Mouse (Mus musculus) left cerebral cortex, postnatal 4 days (tissue): ENCODE results near the gene Kazn. TPM values are rescaled to one million over a fixed set of nuclear protein-coding genes. Genes with fewer than 3 reads are reported as not detected.

Experiments used
- DNase-seq: peaks from one replicate; pipeline ENCODE4 v3.0.0-alpha.2; 2022
- intact Hi-C: fragments of 180-260 bp; cut with DNase I; formaldehyde crosslinking; loops from one replicate; pipeline ENCODE4 v1.15.1; 2025
- total RNA-seq, 2 experiments: library from RNA; stranded (reverse); gene quantifications; 2 replicates each; pipeline ENCODE4 v1.2.3; 2021

Gene Kazn
- 10 to 100 TPM; 68.9 to 70.4 TPM for total RNA-seq

DNA sequence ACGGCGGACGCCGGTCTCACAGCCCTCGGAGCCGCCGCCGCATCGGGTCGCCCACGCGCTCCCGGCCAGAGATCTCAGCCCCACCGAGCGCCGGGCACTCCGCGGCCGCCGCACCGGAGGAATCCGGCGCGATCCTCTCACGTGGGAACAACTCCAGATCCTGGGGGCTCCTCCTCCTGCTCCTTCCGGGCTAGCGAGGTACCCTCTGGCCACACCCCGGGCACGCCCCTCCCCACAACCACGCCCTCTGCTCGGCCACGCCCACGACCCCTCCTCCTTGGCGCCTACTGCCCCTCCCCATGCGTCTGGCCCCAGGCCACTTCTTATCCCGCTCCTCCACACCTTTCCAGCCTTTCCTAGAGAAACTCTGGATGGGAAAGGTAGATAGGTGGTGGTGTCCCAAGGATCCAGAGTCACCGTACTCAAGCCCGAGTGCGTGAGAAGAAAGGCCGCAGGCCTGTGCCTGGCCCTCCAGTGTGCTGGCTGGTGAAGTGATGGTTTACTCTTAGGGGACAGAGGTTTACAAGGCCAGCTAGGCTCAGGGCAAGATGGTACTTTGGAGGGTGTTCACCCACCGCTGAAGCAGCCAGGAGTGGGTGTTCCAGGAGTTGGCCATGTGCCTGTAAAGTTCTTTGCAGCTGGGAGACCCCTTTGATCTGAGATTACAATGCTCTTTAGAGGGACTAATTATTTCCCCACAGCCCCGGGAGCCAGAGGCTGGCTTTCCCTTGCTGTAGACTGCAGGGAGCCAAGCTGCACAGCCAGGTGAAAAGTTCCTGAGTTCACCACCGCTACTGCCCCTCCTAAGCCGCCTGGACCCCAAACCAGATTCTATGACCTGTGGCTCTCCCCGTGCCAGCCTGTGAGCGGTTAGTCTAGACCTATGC lies at the start of gene Kazn:
Gene Kazn (minus strand): TSS at position 162 of the 887 bp plus-strand sequence.
- DNase-seq = peak; percentile 85
- intact Hi-C loops = no loop called here

DNA sequence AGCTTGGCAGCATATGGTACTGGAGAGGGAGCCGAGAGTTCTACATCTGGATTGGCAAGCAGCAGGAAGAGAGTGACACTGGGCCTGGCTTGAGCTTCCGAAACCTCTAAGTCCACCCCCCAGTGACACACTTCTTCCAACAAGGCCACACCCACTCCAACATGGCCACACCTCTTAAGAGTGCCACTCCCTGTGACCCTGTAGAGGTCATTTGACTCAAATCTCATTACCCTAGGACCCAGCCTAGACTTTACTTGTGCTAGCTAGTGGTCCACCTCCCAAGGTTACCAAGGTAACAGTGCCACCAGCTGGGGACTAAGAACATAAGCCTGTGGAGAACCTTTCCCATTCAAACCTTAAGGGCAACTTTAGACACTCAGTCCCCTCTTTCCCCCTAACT lies 46.3 kb upstream of the Kazn start:
- intact Hi-C loops = no loop called here
- DNase-seq = no peak

DNA sequence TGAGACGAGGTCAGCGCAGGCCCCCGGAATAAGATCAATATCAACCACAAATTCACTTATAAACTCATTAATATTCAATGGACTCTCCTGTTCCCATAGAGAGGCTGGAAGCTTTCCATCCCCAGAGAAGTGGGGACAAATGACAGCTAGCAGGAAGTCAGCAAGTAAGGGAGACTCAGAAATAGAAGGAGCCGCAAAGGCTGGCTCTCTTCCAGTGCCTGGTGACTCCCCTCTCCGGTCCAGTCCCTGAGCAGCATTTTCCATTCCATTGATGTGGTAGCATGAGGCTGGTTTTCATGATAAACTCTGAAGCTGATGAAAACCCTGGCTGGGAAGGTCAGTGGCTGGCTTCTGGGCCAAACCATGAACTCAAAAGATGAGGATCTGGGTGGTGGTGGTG lies 44.7 kb upstream of the Kazn start:
- intact Hi-C loops = no loop called here
- DNase-seq = peak; percentile 36

DNA sequence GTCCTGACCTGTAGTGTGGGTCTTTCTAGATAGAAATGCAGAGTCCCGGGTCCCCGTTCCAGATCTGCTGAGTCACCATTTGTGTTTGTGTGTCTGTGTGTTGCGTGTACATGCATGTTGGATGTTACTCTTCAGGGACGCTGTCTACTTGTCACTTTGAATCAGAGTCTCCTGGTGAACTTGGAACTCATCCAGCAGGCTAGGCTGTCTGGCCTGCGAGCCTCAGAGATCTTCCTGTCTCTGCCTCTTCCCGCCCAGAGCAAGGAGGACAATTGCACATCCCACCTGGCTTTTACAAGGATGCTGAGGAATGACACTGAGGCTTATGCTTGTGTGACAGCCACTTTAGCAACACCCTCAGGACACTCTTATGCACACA lies 39.0 kb upstream of the Kazn start:
- no peak for DNase-seq
- intact Hi-C loops = no loop called here

GRCm38 (mm10) chr4:142277481-142278196 lies 38.4 kb upstream of the Kazn start:
- intact Hi-C loops = no loop called here
- DNase-seq = peak; percentile 74

GRCm38 (mm10) chr4:142275242-142275641 lies 36.0 kb upstream of the Kazn start:
- DNase-seq = no peak
- intact Hi-C loops = no loop called here

DNA sequence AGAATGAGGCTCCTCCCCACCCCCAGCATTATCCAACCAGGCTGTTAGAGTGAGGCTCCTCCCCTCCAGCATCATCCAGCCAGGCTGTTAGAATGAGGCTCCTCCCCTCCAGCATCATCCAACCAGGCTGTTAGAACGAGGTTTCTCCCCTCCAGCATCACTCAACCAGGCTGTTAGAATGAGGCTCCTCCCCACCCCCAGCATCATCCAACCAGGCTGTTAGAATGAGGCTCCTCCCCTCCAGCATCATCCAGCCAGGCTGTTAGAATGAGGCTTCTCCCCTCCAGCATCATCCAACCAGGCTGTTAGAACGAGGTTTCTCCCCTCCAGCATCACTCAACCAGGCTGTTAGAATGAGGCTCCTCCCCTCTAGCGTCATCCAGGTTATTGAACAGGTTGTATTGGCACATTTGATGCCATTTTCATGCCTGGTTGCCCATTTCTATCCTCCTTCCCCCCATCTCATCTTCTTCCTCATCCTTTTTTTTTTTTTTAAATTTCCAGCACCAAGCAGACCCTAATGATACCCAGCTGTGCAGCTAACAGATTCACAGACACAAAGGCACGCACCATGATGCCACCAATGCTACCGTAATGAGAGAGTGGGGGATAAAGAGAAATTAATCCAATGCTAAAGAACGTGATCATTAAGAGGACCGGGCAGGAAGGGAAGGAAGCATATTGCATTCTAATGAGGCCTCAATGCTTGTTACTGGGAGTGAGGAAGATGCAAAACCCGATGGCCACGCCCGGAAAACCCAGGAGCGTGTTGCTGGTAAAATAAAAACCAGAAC lies 35.4 kb upstream of the Kazn start:
- intact Hi-C loops = no loop called here
- no peak for DNase-seq

GRCm38 (mm10) chr4:142271506-142271905 lies 32.3 kb upstream of the Kazn start:
- DNase-seq = no peak
- intact Hi-C loops = no loop called here

DNA sequence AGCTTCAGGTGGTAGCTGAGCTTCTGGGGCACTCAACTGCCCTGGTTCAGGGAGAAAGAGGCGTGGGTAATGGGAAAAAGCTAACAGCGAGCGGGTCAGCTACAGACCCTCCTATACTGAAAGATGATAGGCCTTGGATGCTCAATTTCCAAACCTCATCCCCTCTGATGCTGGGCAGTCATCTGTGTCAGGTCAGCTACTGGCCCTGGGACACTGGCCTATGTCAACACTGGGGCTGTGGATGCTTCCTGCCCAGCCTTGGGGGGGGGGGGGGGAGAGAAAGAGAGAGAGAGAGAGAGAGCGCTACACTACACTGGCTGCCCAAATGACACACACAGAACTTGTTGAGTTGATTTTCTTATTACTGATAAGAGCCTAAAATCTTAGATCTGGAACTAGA lies 28.6 kb upstream of the Kazn start:
- intact Hi-C loops = no loop called here
- DNase-seq = no peak

DNA sequence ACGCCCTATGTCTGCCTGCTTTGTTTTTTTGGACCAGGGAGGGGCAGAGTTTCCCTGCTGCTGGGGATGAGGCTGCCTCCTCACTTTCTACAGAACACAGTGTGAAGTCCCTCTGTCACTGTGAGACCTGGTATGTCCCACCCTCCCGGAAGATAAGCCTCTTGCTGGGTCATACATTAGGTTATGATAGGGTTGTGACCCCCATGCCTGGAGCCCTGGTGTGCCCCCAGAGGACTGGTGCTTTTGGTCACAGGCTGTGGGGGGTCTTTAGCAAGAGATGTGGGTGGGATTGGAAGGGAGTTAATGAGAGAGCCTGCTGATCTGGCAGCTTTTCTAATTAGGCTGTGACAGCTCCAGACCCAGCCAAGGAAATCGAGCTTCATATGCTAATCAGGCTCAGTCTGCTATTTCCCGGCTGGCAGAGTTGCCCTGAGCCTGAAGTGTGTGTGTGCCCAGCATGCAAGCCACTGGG lies 28.2 kb upstream of the Kazn start:
- peak; percentile 65 for DNase-seq

GRCm38 (mm10) chr4:142264335-142264734 lies 25.1 kb upstream of the Kazn start:
- no peak for DNase-seq
- intact Hi-C loops = no loop called here

More for the DNA sequence above, 28.2 kb upstream of the Kazn start:
- intact Hi-C loops = no loop called here

DNA sequence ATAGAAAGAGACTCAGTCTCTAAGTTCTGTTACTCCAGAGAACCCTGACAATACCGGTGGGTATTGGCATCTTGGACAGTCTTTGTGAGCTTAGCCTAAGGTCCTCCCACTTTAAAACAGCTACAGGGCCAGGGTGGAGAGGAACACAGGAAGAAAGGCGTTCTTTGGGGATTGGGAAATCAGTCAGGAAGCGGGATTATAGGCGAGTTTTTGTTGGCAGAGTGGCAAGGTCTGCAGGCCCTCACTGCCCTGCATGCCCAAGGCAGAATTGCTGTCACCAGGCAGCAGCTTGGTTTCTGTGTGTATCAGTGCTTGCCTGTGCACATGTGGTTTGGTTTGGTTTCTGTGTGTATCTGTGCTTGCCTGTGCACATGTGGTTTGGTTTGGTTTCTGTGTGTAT lies 22.5 kb upstream of the Kazn start:
- DNase-seq = no peak
- intact Hi-C loops = no loop called here

- DNase-seq = no peak
- intact Hi-C loops = loop anchor here (10.0 kb wide), 1 partner anchor 766 kb away; no protein-coding TSS in a partner anchor
Observed at GRCm38 (mm10) chr4:142258730-142259129, 19.5 kb upstream of the Kazn start.

DNA sequence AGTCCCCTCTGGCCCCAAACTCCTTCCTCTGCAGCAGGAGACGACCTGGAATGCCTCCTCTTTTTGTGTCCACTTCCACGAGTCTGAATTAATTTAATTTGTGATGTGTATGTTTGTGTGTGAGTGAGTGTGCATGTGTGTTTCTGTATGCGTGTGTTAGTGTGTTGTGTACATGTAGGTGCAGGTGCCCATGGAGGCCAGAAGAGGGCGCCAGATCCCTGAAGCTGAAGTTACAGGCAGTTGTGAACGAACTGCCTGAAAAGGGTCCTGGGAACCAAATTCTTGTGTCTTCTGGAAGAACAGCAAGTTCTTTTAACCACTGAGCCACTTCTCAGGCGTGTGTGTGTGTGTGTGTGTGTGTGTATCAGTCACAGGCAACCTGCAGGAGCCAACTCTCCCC lies 14.9 kb upstream of the Kazn start:
- intact Hi-C loops = loop anchor here (10.0 kb wide), 1 partner anchor 771 kb away; no protein-coding TSS in a partner anchor

GRCm38 (mm10) chr4:142251471-142252354 lies 12.5 kb upstream of the Kazn start:
- intact Hi-C loops = loop anchor here (10.0 kb wide), 1 partner anchor 773 kb away; no protein-coding TSS in a partner anchor
- no peak for DNase-seq

More for the DNA sequence above, 14.9 kb upstream of the Kazn start:
- DNase-seq = no peak

- DNase-seq = no peak
- intact Hi-C loops = loop anchor here (10.0 kb wide), 1 partner anchor 775 kb away; no protein-coding TSS in a partner anchor
Observed at GRCm38 (mm10) chr4:142250054-142250453, 10.9 kb upstream of the Kazn start.

DNA sequence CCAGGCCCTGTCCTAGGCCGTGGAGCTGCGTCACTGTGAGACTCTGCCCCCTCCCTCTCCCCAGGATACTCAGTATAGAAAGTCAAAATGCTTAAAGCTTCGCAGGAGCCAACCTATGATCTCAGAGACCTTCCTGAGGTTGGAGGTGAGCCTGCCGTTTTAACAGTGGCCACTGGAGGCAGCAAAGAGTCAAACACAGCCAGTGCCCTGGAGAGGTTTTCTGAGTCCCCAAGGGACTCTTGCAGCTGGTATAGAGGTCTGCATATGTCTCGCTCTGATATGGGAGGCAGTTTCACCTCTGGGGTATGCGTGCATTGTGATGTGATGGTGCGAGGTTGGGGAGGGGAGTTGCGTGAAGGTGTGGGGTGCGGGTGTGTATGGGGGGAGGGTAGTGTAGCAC lies 10.2 kb upstream of the Kazn start:
- DNase-seq = peak; percentile 44
- intact Hi-C loops = loop anchor here (5.0 kb wide), 1 partner anchor 97 kb away; no protein-coding TSS in a partner anchor

- DNase-seq = peak; percentile 85
- intact Hi-C loops = loop anchor here (5.0 kb wide), 1 partner anchor 96 kb away; no protein-coding TSS in a partner anchor
Observed at GRCm38 (mm10) chr4:142248426-142248825, 9.2 kb upstream of the Kazn start.

DNA sequence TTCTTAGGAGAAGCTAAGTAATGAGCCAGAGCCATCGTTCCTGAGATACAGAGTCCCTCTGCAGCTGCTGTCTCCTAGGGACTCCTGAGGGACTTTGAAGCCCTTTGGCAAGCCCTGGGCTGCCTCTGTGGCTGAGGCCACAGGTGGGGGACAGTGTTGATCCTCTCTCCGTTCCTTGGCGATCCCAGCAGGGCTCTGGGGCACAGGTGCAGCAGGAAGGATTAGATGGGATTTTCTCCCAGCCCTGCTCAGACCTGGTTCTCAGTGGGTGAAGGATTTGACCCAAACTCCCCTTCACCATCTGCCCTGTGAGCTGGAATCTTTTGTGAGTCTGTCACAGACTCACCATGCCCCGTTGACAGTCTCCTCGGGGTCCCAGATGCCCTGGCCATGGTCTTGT lies 7.5 kb upstream of the Kazn start:
- peak; percentile 56 for DNase-seq
- intact Hi-C loops = loop anchor here (5.0 kb wide), 1 partner anchor 94 kb away; no protein-coding TSS in a partner anchor
